Mouse (Mus musculus): ENCODE measurements around the gene Ubb. TPM values are rescaled to one million over a fixed set of nuclear protein-coding genes. Genes with fewer than 3 reads are reported as not detected.

The Ubb gene
- polyA plus RNA-seq, 1 experiment, result 2,028 TPM

DNA sequence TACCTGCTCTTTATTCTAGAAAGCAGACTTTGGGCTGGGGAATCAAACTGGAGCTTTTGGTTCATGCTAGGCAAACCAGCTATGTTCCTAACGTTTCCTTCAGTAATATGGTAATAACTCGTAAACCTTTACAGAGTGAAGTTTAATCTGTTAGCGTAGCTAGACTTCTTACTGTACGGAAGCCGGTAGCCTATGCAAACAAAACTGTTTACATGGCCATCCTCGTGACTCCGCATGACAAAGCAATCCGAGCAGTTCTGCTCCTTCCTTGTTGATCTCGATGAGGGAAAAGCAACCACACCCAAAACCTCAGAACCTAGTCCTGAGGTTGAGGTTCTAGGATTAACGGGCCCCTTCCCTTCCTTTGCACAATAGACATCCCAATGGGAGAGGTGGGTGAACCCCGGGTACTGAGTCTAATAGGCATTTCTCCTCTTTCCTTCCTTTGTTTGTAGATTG, 715 bp upstream of the Ubb start:
- H3K27me3 ChIP-seq (ENCODE audit: control insufficient read depth, insufficient read depth, insufficient read length), result no peaks in the 10 kb centered on the region
- peak overlapping the region; percentile 50 for H3K4me3 ChIP-seq
- peak overlapping the region; percentile 98 for H3K4me2 ChIP-seq (ENCODE audit: low read depth)
- H3K79me2 ChIP-seq (ENCODE audit: control insufficient read depth, insufficient read depth), result peaks cover 32% of the 10 kb centered on the region
- H3K36me3 ChIP-seq (ENCODE audit: control insufficient read depth, insufficient read depth), result peaks cover 17% of the 10 kb centered on the region
- TF ChIP-seq MYOD1 (IDR thresholded peaks at IDR 0.05; ENCODE audit: control insufficient read depth in 1 of 3, insufficient read length in 2 of 3, low read depth in 2 of 3) (no peak), USF1 (IDR thresholded peaks at IDR 0.05; ENCODE audit: low read depth) (peak; percentile 26), REST (IDR thresholded peaks at IDR 0.05; ENCODE audit: insufficient read depth, insufficient read length) (no peak), CEBPB (IDR thresholded peaks at IDR 0.05; ENCODE audit: insufficient read depth, poor library complexity, severe bottlenecking) (no peak), MAX (IDR thresholded peaks at IDR 0.05; ENCODE audit: low read depth) (peak; percentile 79)
- peak overlapping the region; percentile 50 for H3ac ChIP-seq (ENCODE audit: control insufficient read depth, insufficient read length)

DNA sequence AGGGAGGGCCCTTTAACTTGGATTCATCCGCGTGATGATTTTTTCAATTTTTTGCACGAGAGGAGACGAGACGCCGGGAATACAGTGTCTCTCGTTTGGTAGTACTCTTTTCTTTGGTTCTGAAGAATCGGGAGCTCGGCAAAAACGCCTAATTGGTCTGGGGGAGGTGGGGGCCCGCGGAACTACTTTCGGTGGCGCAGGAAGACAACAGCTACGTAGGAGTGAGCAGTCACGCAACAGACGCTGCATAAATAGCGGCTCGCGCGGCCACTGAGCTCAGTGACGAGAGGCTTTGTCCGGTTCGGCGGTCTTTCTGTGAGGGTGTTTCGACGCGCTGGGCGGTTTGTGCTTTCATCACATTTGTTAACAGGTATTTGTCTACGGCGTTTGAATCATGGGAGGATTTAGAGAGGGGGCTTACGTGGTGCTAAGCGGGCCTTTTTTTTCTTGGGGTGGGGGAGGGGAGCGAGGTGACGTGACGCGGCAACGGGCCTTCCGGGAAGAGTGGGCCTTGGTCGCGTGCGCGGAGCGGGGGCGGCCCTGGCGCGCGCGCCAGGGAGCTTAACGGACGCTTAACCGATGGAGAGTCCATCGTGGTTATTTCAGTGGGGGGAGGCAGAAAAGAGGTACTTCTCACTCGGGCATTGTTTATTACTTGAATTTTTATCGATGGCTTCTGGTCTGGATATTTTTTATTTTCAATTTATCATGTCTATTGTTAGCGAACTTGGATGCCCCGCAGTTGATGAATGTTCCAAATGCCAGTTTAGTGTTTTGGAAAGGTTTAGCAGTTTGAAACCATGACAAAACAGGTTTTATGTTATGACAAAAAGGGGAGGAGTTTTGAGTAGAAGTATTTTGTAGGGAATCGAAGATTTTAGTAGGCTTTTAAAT, 502 bp downstream of the Ubb start:
- Histone ChIP-seq H3K27me3 (ENCODE audit: control insufficient read depth, insufficient read depth, insufficient read length) (no peaks in the 10 kb centered on the region), H3K4me2 (ENCODE audit: low read depth) (peak overlapping the region; percentile 48), H3K4me3 (peak overlapping the region; percentile 50), H3K79me2 (ENCODE audit: control insufficient read depth, insufficient read depth) (peaks cover 32% of the 10 kb centered on the region), H3K36me3 (ENCODE audit: control insufficient read depth, insufficient read depth) (peaks cover 17% of the 10 kb centered on the region), H3ac (ENCODE audit: control insufficient read depth, insufficient read length) (peak overlapping the region; percentile 50)
- TF ChIP-seq SRF (IDR thresholded peaks at IDR 0.05; ENCODE audit: control insufficient read depth, insufficient read length, low read depth) (no peak), POLR2AphosphoS2 (IDR thresholded peaks at IDR 0.05; ENCODE audit: insufficient read length, low read depth) (peak; percentile 97), POLR2A (IDR thresholded peaks at IDR 0.05; ENCODE audit: insufficient read length, low read depth) (peak; percentile 95), MYOD1 (IDR thresholded peaks at IDR 0.05; ENCODE audit: control insufficient read depth in 1 of 3, insufficient read length in 2 of 3, low read depth in 2 of 3) (no peak), E2F4 (IDR thresholded peaks at IDR 0.05; ENCODE audit: insufficient read depth) (peak; percentile 38), MYOG (IDR thresholded peaks at IDR 0.05; ENCODE audit: control insufficient read depth in 1 of 3, insufficient read depth in 1 of 3, insufficient read length in 2 of 3, low read depth in 2 of 3) (peak in 1 of 3 experiments; percentile 13), TCF12 (IDR thresholded peaks at IDR 0.05; ENCODE audit: insufficient read depth, poor library complexity, severe bottlenecking) (no peak)

- peaks cover 17% of the 10 kb centered on the region for H3K36me3 ChIP-seq (ENCODE audit: control insufficient read depth, insufficient read depth)
- TF ChIP-seq USF1 (IDR thresholded peaks at IDR 0.05; ENCODE audit: low read depth), result no peak
- no peak for TF ChIP-seq SRF (IDR thresholded peaks at IDR 0.05; ENCODE audit: control insufficient read depth, insufficient read length, low read depth)
- TF ChIP-seq CEBPB (IDR thresholded peaks at IDR 0.05; ENCODE audit: insufficient read depth, poor library complexity, severe bottlenecking), result no peak
- no peak for TF ChIP-seq POLR2AphosphoS2 (IDR thresholded peaks at IDR 0.05; ENCODE audit: insufficient read length, low read depth)
- TF ChIP-seq MAX (IDR thresholded peaks at IDR 0.05; ENCODE audit: low read depth), result no peak
- TF ChIP-seq TCF12 (IDR thresholded peaks at IDR 0.05; ENCODE audit: insufficient read depth, poor library complexity, severe bottlenecking), result no peak
- no peak for TF ChIP-seq TCF3 (IDR thresholded peaks at IDR 0.05; ENCODE audit: insufficient read length, low read depth)
- no peak for TF ChIP-seq MYOD1 (IDR thresholded peaks at IDR 0.05; ENCODE audit: control insufficient read depth in 1 of 3, insufficient read length in 2 of 3, low read depth in 2 of 3)
- no peak for TF ChIP-seq MYOG (IDR thresholded peaks at IDR 0.05; ENCODE audit: control insufficient read depth in 1 of 3, insufficient read depth in 1 of 3, insufficient read length in 2 of 3, low read depth in 2 of 3)
- no peak for TF ChIP-seq POLR2A (IDR thresholded peaks at IDR 0.05; ENCODE audit: insufficient read length, low read depth)
- no peak for TF ChIP-seq REST (IDR thresholded peaks at IDR 0.05; ENCODE audit: insufficient read depth, insufficient read length)
- no peak for TF ChIP-seq E2F4 (IDR thresholded peaks at IDR 0.05; ENCODE audit: insufficient read depth)
- H3K27me3 ChIP-seq (ENCODE audit: control insufficient read depth, insufficient read depth, insufficient read length), result no peaks in the 10 kb centered on the region
- H3K79me2 ChIP-seq (ENCODE audit: control insufficient read depth, insufficient read depth), result peaks cover 32% of the 10 kb centered on the region
- peak overlapping the region; percentile 87 for H3K4me2 ChIP-seq (ENCODE audit: low read depth)
- peak overlapping the region; percentile 50 for H3K4me3 ChIP-seq
- H3ac ChIP-seq (ENCODE audit: control insufficient read depth, insufficient read length), result no peak overlapping the region
These were observed 2.2 kb downstream of the Ubb start for GRCm38 (mm10) chr11:62553186-62553585.

DNA sequence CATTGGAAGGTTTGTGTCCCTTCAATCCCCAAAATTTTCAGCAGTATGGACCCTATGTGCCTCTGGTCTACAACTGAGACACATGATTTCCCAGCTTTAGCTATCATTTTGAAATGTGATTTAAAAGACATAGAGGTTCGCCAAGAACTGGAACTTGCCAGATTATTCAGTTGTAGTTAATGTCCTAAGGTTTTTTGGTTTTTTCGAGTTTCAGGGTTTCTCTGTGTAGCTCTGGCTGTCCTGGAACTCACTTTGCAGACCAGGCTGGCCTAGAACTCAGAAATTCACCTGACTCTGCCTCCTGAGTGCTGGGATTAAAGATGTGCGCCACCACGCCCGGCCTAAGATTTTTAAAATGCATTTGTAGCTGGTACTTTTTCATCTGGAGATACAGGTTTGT, 2.7 kb downstream of the Ubb start:
- Histone ChIP-seq H3K27me3 (ENCODE audit: control insufficient read depth, insufficient read depth, insufficient read length) (no peaks in the 10 kb centered on the region), H3K79me2 (ENCODE audit: control insufficient read depth, insufficient read depth) (peaks cover 32% of the 10 kb centered on the region), H3K4me3 (peak overlapping the region; percentile 50), H3ac (ENCODE audit: control insufficient read depth, insufficient read length) (no peak overlapping the region), H3K36me3 (ENCODE audit: control insufficient read depth, insufficient read depth) (peaks cover 17% of the 10 kb centered on the region), H3K4me2 (ENCODE audit: low read depth) (peak overlapping the region; percentile 87)
- no peak for TF ChIP-seq USF1 (IDR thresholded peaks at IDR 0.05; ENCODE audit: low read depth)

GRCm38 (mm10) chr11:62554163-62554855, 3.3 kb downstream of the Ubb start:
- Histone ChIP-seq H3K27me3 (ENCODE audit: control insufficient read depth, insufficient read depth, insufficient read length) (no peaks in the 10 kb centered on the region), H3K79me2 (ENCODE audit: control insufficient read depth, insufficient read depth) (peaks cover 32% of the 10 kb centered on the region), H3ac (ENCODE audit: control insufficient read depth, insufficient read length) (no peak overlapping the region), H3K4me3 (peak overlapping the region; percentile 50), H3K4me2 (ENCODE audit: low read depth) (peak overlapping the region; percentile 87), H3K36me3 (ENCODE audit: control insufficient read depth, insufficient read depth) (peaks cover 17% of the 10 kb centered on the region)
- TF ChIP-seq POLR2A (IDR thresholded peaks at IDR 0.05; ENCODE audit: insufficient read length, low read depth) (peak; percentile 28), E2F4 (IDR thresholded peaks at IDR 0.05; ENCODE audit: insufficient read depth) (no peak)
